Comparison of ENCODE assay signal across 28 mouse cellular contexts in the genomic region with DNA sequence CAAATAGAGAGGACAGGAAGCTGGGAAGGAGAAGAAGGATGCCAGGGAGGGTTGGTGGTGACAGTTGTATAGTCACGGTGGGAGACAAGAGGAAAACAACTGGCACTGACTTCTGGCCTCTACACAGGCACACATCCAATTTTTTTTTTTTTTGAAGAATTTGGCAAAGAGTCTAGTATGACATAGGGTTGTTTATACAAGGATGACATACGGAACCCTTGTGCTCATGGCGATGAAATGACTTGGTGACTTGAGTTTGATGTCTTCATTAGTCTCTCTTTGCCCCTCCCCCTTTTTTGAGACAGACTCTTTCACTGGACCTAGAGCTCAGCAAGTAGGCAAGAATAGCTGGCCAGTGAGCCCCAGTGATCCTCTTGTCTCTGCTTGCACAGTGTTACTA.
DNase-seq lines count a peak whose midpoint lies in the region; ATAC-seq and TF ChIP-seq lines count a peak whose summit lies in the region.
"Had no signal": no experiment of that assay in that cellular context is flagged by ENCODE, and none has a peak within 500 bp of the region (broad histone marks: within the 10 kb centered on the region; RNA-seq: fewer than 3 reads in every experiment).

No protein-coding gene starts in this region.

- TF ChIP-seq CTCF in cerebellum, adult 2 months (IDR thresholded peaks at IDR 0.05; ENCODE audit: borderline replicate concordance, insufficient read depth, low read depth, low read length), result no peak
- TF ChIP-seq CTCF in lung, embryonic 14.5 days (IDR thresholded peaks at IDR 0.05; ENCODE audit: low read depth), result no peak
- no peak for TF ChIP-seq CTCF in midbrain, postnatal 0 days (IDR thresholded peaks at IDR 0.05)

- H3K36me3 ChIP-seq in lung, embryonic 14.5 days (ENCODE audit: insufficient read depth), result no peaks in the 10 kb centered on the region
- H3K36me3 ChIP-seq in midbrain, postnatal 0 days (ENCODE audit: insufficient read depth, low read length), result no peaks in the 10 kb centered on the region
- H3K36me3 ChIP-seq in midbrain, embryonic 13.5 days, result no peaks in the 10 kb centered on the region
- H3K36me3 ChIP-seq: embryonic facial prominence, embryonic 13.5 days; embryonic facial prominence, embryonic 15.5 days; forebrain, embryonic 10.5 days; forebrain, embryonic 12.5 days; G1E had no signal

- no peak overlapping the region for H3K4me3 ChIP-seq in cerebellum, adult 2 months (replicated peaks; ENCODE audit: insufficient read depth, low read depth, low read length)
- no peak overlapping the region for H3K4me3 ChIP-seq in lung, embryonic 14.5 days (ENCODE audit: low read depth, low read length)
- H3K4me3 ChIP-seq in midbrain, postnatal 0 days (ENCODE audit: low read depth, low read length), result no peak overlapping the region
- no peak overlapping the region for H3K4me3 ChIP-seq in midbrain, embryonic 13.5 days (replicated peaks)
- H3K4me3 ChIP-seq: embryonic facial prominence, embryonic 13.5 days; embryonic facial prominence, embryonic 15.5 days; erythroblast, embryonic 14.5 days; forebrain, embryonic 10.5 days; forebrain, embryonic 12.5 days had no signal

- H3K27me3 ChIP-seq in cerebellum, adult 2 months (ENCODE audit: control insufficient read depth, insufficient read depth, low read length), result no peaks in the 10 kb centered on the region
- H3K27me3 ChIP-seq in lung, embryonic 14.5 days (ENCODE audit: insufficient read depth, low read length), result no peaks in the 10 kb centered on the region
- H3K27me3 ChIP-seq in midbrain, postnatal 0 days (ENCODE audit: insufficient read depth, low read length), result no peaks in the 10 kb centered on the region
- no peaks in the 10 kb centered on the region for H3K27me3 ChIP-seq in midbrain, embryonic 13.5 days
- H3K27me3 ChIP-seq: CH12.LX; embryonic facial prominence, embryonic 13.5 days; embryonic facial prominence, embryonic 15.5 days; forebrain, embryonic 12.5 days had no signal

- peak; percentile 68 for ATAC-seq in lung, embryonic 14.5 days (ENCODE audit: insufficient read depth)
- ATAC-seq in midbrain, postnatal 0 days (ENCODE audit: low FRiP score), result no peak
- no peak for ATAC-seq in midbrain, embryonic 13.5 days
- ATAC-seq: activated CD4-positive, CD25-positive, alpha-beta regulatory T cell, adult 4 months; CD4-positive, CD25-positive, alpha-beta regulatory T cell, adult 4 months; forebrain, embryonic 14.5 days; forebrain, embryonic 16.5 days; Patski had no signal

- H3K27ac ChIP-seq in cerebellum, adult 2 months (ENCODE audit: insufficient read depth, low read length), result 0 out of 2 replicates have a peak overlapping the region, but pooled peaks have one; percentile 23
- H3K27ac ChIP-seq in lung, embryonic 14.5 days (ENCODE audit: low read depth), result no peak overlapping the region
- no peak overlapping the region for H3K27ac ChIP-seq in midbrain, postnatal 0 days (ENCODE audit: low read depth, low read length)
- no peak overlapping the region for H3K27ac ChIP-seq in midbrain, embryonic 13.5 days
- H3K27ac ChIP-seq: embryonic facial prominence, embryonic 13.5 days; embryonic facial prominence, embryonic 15.5 days; forebrain, embryonic 10.5 days; forebrain, embryonic 12.5 days had no signal

- intact Hi-C loops in heart, postnatal 10 days (cut with DNase I), result no loop called here

- H3K9me3 ChIP-seq in lung, embryonic 14.5 days (ENCODE audit: low read depth, low read length), result no peaks in the 10 kb centered on the region
- no peaks in the 10 kb centered on the region for H3K9me3 ChIP-seq in midbrain, postnatal 0 days (ENCODE audit: low read length)
- H3K9me3 ChIP-seq in midbrain, embryonic 13.5 days, result no peaks in the 10 kb centered on the region
- H3K9me3 ChIP-seq: embryonic facial prominence, embryonic 13.5 days; embryonic facial prominence, embryonic 15.5 days; forebrain, embryonic 10.5 days; forebrain, embryonic 12.5 days had no signal

- H3K4me1 ChIP-seq in cerebellum, adult 2 months (ENCODE audit: control insufficient read depth, insufficient read depth, low read length), result peaks cover 8% of the 10 kb centered on the region; the same call in 1 of the 2 replicates
- no peaks in the 10 kb centered on the region for H3K4me1 ChIP-seq in lung, embryonic 14.5 days (ENCODE audit: insufficient read depth)
- no peaks in the 10 kb centered on the region for H3K4me1 ChIP-seq in midbrain, postnatal 0 days (ENCODE audit: insufficient read depth, low read length)
- H3K4me1 ChIP-seq in midbrain, embryonic 13.5 days (replicated peaks), result no peaks in the 10 kb centered on the region
- H3K4me1 ChIP-seq: embryonic facial prominence, embryonic 13.5 days; embryonic facial prominence, embryonic 15.5 days had no signal

- no peak for TF ChIP-seq POLR2A in cerebellum, adult 2 months (IDR thresholded peaks at IDR 0.05; ENCODE audit: borderline replicate concordance, insufficient read depth, low read length)

- DNase-seq in cerebellum, adult 2 months, result no peak
- DNase-seq in cerebellum, adult 18-20 months, result no peak
- peak; percentile 61 for DNase-seq in heart, adult 11 months
- DNase-seq in heart, postnatal 10 days, result no peak
- DNase-seq in lung, embryonic 14.5 days, result peak; percentile 73
- no peak for DNase-seq in lung, postnatal 10 days
- DNase-seq in midbrain, postnatal 0 days (ENCODE audit: low spot score), result peak; percentile 55
- DNase-seq: adrenal gland, adult 8-10 months; adrenal gland, postnatal 14 days; adrenal gland, postnatal 36 days; B cell, adult 2 months; cerebellum, adult 11 months; cerebellum, adult 8-10 months; cerebellum, postnatal 36 days; embryo, embryonic 11 days had no signal

- H3K4me2 ChIP-seq in lung, embryonic 14.5 days, result no peak overlapping the region
- no peak overlapping the region for H3K4me2 ChIP-seq in midbrain, postnatal 0 days (ENCODE audit: low read depth, low read length, poor library complexity, severe bottlenecking)
- no peak overlapping the region for H3K4me2 ChIP-seq in midbrain, embryonic 13.5 days (replicated peaks)
- H3K4me2 ChIP-seq: embryonic facial prominence, embryonic 13.5 days; embryonic facial prominence, embryonic 15.5 days; forebrain, embryonic 12.5 days had no signal

- 7% methylated on average over 3 of the region's 3 CpGs for WGBS in cerebellum, adult 2 months
- WGBS in lung, embryonic 14.5 days, result 46% methylated on average over 3 of the region's 3 CpGs
- WGBS in midbrain, postnatal 0 days, result 78% methylated on average over 3 of the region's 3 CpGs
- WGBS in midbrain, embryonic 13.5 days, result 92% methylated on average over 3 of the region's 3 CpGs

- H3K9ac ChIP-seq in lung, embryonic 14.5 days, result no peak overlapping the region
- H3K9ac ChIP-seq in midbrain, postnatal 0 days (replicated peaks; ENCODE audit: low read length, poor library complexity, severe bottlenecking), result no peak overlapping the region
- no peak overlapping the region for H3K9ac ChIP-seq in midbrain, embryonic 13.5 days (replicated peaks)
- H3K9ac ChIP-seq: embryonic facial prominence, embryonic 13.5 days; embryonic facial prominence, embryonic 15.5 days; forebrain, embryonic 12.5 days had no signal

Comparison
In these comparisons a context has a peak if more than half of its experiments do, and no peak if none do; other contexts are left out.
1. DNase-seq: peak in heart, adult 11 months (single experiment), lung, embryonic 14.5 days (single experiment) and midbrain, postnatal 0 days (single experiment); none in cerebellum, adult 2 months (0 of 2), cerebellum, adult 18-20 months (0 of 2), heart, postnatal 10 days (0 of 2) and lung, postnatal 10 days (single experiment).